Mouse (Mus musculus) limb, embryonic 14.5 days (tissue): ENCODE data around the gene Zyg11b. TPM values are rescaled to one million over a fixed set of nuclear protein-coding genes. Genes with fewer than 3 reads are reported as not detected.

Experiments
- ATAC-seq: fragments of 200-750 bp; cut with Nextera tagmentation; 2 replicates; pipeline ENCODE4 v1.8.0; 2017; ENCODE audit warnings: low read depth, moderate number of reproducible peaks, moderate TSS enrichment; ENCODE audit not compliant: low FRiP score
- DNase-seq: peaks from one replicate; pipeline ENCODE4 v3.0.0-alpha.2; 2015; ENCODE audit warnings: low spot score
- H3K27ac ChIP-seq: fragments of 300-500 bp; sonication (generic); replicated peaks from 2 replicates; pipeline ENCODE4 v1.5.1; 2014; ENCODE audit warnings: low read depth, mild to moderate bottlenecking, low read length, moderate library complexity, mixed read lengths
- H3K27me3 ChIP-seq: fragments of 300-500 bp; sonication (generic); 2 replicates; pipeline ENCODE4 v1.6.1; 2014; ENCODE audit warnings: low read length, mixed read lengths; ENCODE audit not compliant: control insufficient read depth, insufficient read depth
- H3K36me3 ChIP-seq: fragments of 300-500 bp; sonication (generic); 2 replicates; pipeline ENCODE4 v1.6.1; 2014; ENCODE audit warnings: mild to moderate bottlenecking, low read length, moderate library complexity, mixed read lengths; ENCODE audit not compliant: control insufficient read depth, insufficient read depth
- H3K4me1 ChIP-seq: fragments of 300-500 bp; sonication (generic); 2 replicates; pipeline ENCODE4 v1.6.1; 2014; ENCODE audit warnings: antibody characterized with exemption, low read length, mixed read lengths; ENCODE audit not compliant: control insufficient read depth, insufficient read depth
- H3K4me2 ChIP-seq: fragments of 300-500 bp; sonication (generic); replicated peaks from 2 replicates; pipeline ENCODE4 v1.6.1; 2014; ENCODE audit warnings: low read depth, mild to moderate bottlenecking, low read length, moderate library complexity; ENCODE audit not compliant: severe bottlenecking
- H3K4me3 ChIP-seq: fragments of 300-500 bp; sonication (generic); replicated peaks from 2 replicates; pipeline ENCODE4 v1.5.1; 2014; ENCODE audit warnings: low read length
- H3K9ac ChIP-seq: fragments of 300-500 bp; sonication (generic); 2 replicates; pipeline ENCODE4 v1.6.1; 2014; ENCODE audit warnings: mild to moderate bottlenecking, low read depth, low read length, moderate library complexity; ENCODE audit not compliant: severe bottlenecking
- H3K9me3 ChIP-seq: fragments of 300-500 bp; sonication (generic); 2 replicates; pipeline ENCODE4 v1.6.1; 2016; ENCODE audit warnings: low read length; ENCODE audit not compliant: control insufficient read depth
- POLR2A ChIP-seq: fragments of 200-500 bp; IDR thresholded peaks from 2 replicates; pipeline ENCODE4 v1.8.0; 2012; ENCODE audit warnings: inconsistent platforms, mild to moderate bottlenecking, moderate library complexity, borderline replicate concordance; ENCODE audit not compliant: insufficient read depth, insufficient read length; ENCODE audit errors: extremely low read depth
- WGBS: fragments of 180-500 bp; shearing (Covaris S2); extraction: QIAGEN DNeasy Blood & Tissue Kit; methylation state at CpG from one replicate; pipeline ENCODE4 v1.1.7; 2014; 5-methylcytosine and 5-hydroxymethylcytosine counted together
- polyA plus RNA-seq, 2 experiments: library from polyadenylated mRNA; depleted of rRNA in 1 of 2; stranded (reverse) in 1 of 2; unstranded in 1 of 2; fragments of >200 nt; fragmentation: Nextera tagmentation in 1 of 2; extraction: Ambion mirVana in 1 of 2; gene quantifications; 2 replicates each; pipeline versions ENCODE4 v1.2.1 to v1.2.3; 2012 to 2014

Gene Zyg11b
- polyA plus RNA-seq, 2 experiments = 14.7 to 14.9 TPM

GRCm38 (mm10) chr4:108345826-108346225 lies 44.9 kb upstream of the Zyg11b start:
- Histone ChIP-seq H3K36me3 (no peaks in the 10 kb centered on the region), H3K4me2 (no peak overlapping the region), H3K4me3 (no peak overlapping the region), H3K27ac (no peak overlapping the region), H3K4me1 (peaks cover 42% of the 10 kb centered on the region), H3K27me3 (no peaks in the 10 kb centered on the region), H3K9ac (no peak overlapping the region), H3K9me3 (no peaks in the 10 kb centered on the region)
- ATAC-seq (peak; percentile 63), DNase-seq (peak; percentile 34)
- 23% methylated on average over 5 of the region's 5 CpGs for WGBS
- TF ChIP-seq POLR2A = no peak

- peaks cover 30% of the 10 kb centered on the region for H3K4me1 ChIP-seq
These were observed 43.8 kb upstream of the Zyg11b start for GRCm38 (mm10) chr4:108344631-108345083.

GRCm38 (mm10) chr4:108339277-108339690 lies 38.4 kb upstream of the Zyg11b start:
- Histone ChIP-seq H3K4me1 (no peaks in the 10 kb centered on the region), H3K4me3 (no peak overlapping the region), H3K27ac (no peak overlapping the region), H3K4me2 (no peak overlapping the region), H3K9me3 (no peaks in the 10 kb centered on the region), H3K36me3 (peaks cover 35% of the 10 kb centered on the region), H3K9ac (no peak overlapping the region), H3K27me3 (no peaks in the 10 kb centered on the region)
- ATAC-seq (peak; percentile 64; the same call in 1 of the 2 replicates), DNase-seq (peak; percentile 88)
- TF ChIP-seq POLR2A = no peak
- WGBS = 24% methylated on average over 4 of the region's 4 CpGs

More at GRCm38 (mm10) chr4:108344631-108345083, 43.8 kb upstream of the Zyg11b start:
- Histone ChIP-seq H3K27me3 (no peaks in the 10 kb centered on the region), H3K9me3 (no peaks in the 10 kb centered on the region), H3K4me3 (no peak overlapping the region), H3K27ac (peak overlapping the region; percentile 81), H3K9ac (no peak overlapping the region), H3K36me3 (peaks cover 4% of the 10 kb centered on the region; the same call in 1 of the 2 replicates), H3K4me2 (no peak overlapping the region)
- 9% methylated on average over 7 of the region's 7 CpGs for WGBS
- ATAC-seq = peak; percentile 83
- peak; percentile 56 for DNase-seq
- no peak for TF ChIP-seq POLR2A

- Histone ChIP-seq H3K4me3 (no peak overlapping the region), H3K9ac (no peak overlapping the region), H3K4me1 (no peaks in the 10 kb centered on the region), H3K9me3 (no peaks in the 10 kb centered on the region), H3K27me3 (no peaks in the 10 kb centered on the region), H3K36me3 (peaks cover 38% of the 10 kb centered on the region), H3K4me2 (no peak overlapping the region), H3K27ac (no peak overlapping the region)
- WGBS = 76% methylated on average over 10 of the region's 10 CpGs
- DNase-seq = no peak
- ATAC-seq = no peak
- no peak for TF ChIP-seq POLR2A
These were observed 37.9 kb upstream of the Zyg11b start for GRCm38 (mm10) chr4:108338811-108339210.

DNA sequence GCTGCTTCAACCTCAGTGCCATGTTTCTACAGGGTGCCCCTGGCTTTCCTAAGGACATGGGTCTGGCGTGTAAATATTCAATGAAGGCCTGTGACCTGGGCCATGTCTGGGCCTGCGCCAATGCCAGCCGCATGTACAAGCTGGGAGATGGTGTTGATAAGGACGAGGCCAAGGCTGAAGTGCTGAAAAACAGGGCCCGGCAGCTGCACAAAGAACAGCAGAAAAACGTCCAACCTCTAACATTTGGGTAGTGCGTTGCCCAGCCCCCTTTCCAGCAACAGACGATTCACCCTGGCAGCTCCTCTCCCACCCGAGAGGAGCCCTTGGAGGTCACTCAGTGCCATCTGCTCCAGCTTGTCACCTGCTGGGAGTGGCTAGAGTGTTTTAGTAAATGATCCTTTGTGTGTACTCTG lies 37.4 kb upstream of the Zyg11b start:
- Histone ChIP-seq H3K9me3 (no peaks in the 10 kb centered on the region), H3K9ac (no peak overlapping the region), H3K4me2 (no peak overlapping the region), H3K4me1 (no peaks in the 10 kb centered on the region), H3K27me3 (no peaks in the 10 kb centered on the region), H3K27ac (no peak overlapping the region), H3K36me3 (peaks cover 40% of the 10 kb centered on the region), H3K4me3 (no peak overlapping the region)
- ATAC-seq (no peak), DNase-seq (no peak)
- 75% methylated on average over 9 of the region's 9 CpGs for WGBS
- no peak for TF ChIP-seq POLR2A
